ENCODE assay signal across 20 mouse cellular contexts in the genomic region with DNA sequence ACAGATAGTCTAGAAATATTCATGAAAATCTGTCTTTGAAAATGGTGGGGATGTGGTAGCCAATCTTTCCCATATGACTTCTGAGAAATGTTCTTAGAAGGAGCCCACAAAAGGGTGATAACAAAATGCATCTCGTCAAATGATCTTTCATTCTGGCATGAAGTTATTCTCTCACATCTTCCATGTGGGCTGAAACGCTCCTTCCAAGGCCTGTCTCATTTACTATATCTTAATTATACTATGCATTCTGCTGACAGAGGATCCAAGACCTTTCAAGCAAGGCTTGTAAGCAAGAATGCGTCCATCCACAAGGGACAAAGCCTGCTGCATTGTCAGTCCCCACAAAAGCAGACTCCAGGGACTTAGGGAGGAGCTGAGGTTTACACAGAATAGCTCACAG.
A peak's percentile ranks its signal among the peaks of the same experiment; 100 is the strongest.
DNase-seq lines count a peak whose midpoint lies in the region; ATAC-seq and TF ChIP-seq lines count a peak whose summit lies in the region.
"Had no signal": no experiment of that assay in that cellular context is flagged by ENCODE, and none has a peak within 500 bp of the region (broad histone marks: within the 10 kb centered on the region; RNA-seq: fewer than 3 reads in every experiment).

No protein-coding gene starts in this region.

- WGBS in forebrain, embryonic 15.5 days = 20% methylated on average over 3 of the region's 3 CpGs
- 18% methylated on average over 3 of the region's 3 CpGs for WGBS in forebrain, embryonic 14.5 days
- WGBS in midbrain, embryonic 14.5 days = 9% methylated on average over 3 of the region's 3 CpGs
- 14% methylated on average over 3 of the region's 3 CpGs for WGBS in midbrain, embryonic 13.5 days
- WGBS in forebrain, postnatal 0 days = 26% methylated on average over 3 of the region's 3 CpGs

- H3K4me3 ChIP-seq in forebrain, embryonic 15.5 days = no peak overlapping the region
- H3K4me3 ChIP-seq in forebrain, embryonic 14.5 days (ENCODE audit: low read depth, low read length) = no peak overlapping the region
- H3K4me3 ChIP-seq in midbrain, embryonic 14.5 days (replicated peaks; ENCODE audit: low read depth, low read length) = no peak overlapping the region
- no peak overlapping the region for H3K4me3 ChIP-seq in midbrain, embryonic 13.5 days (replicated peaks)
- H3K4me3 ChIP-seq in forebrain, postnatal 0 days (ENCODE audit: low read depth, low read length) = no peak overlapping the region
- H3K4me3 ChIP-seq: embryonic facial prominence, embryonic 13.5 days; limb, embryonic 15.5 days; liver, embryonic 15.5 days had no signal

- DNase-seq in forebrain, embryonic 14.5 days (ENCODE audit: low spot score) = no peak
- peak; percentile 34 for DNase-seq in midbrain, embryonic 14.5 days
- DNase-seq in forebrain, postnatal 0 days = peak; percentile 65
- DNase-seq in retina, postnatal 1 day = peak; percentile 9
- no peak for DNase-seq in spleen, postnatal 4 days (ENCODE audit: low spot score in 2 of 2)
- no peak for DNase-seq in kidney, postnatal 4 days
- DNase-seq: adrenal gland, postnatal 25 days; cerebellum, adult 2 months; cerebellum, postnatal 36 days; heart, postnatal 10 days; kidney, adult 8-10 months; kidney, postnatal 14 days had no signal

- no peak overlapping the region for H3K4me2 ChIP-seq in forebrain, embryonic 15.5 days (replicated peaks)
- H3K4me2 ChIP-seq in forebrain, embryonic 14.5 days (ENCODE audit: low read length) = no peak overlapping the region
- H3K4me2 ChIP-seq in midbrain, embryonic 14.5 days (ENCODE audit: low read length) = no peak overlapping the region
- H3K4me2 ChIP-seq in midbrain, embryonic 13.5 days (replicated peaks) = no peak overlapping the region
- no peak overlapping the region for H3K4me2 ChIP-seq in forebrain, postnatal 0 days (ENCODE audit: low read depth)
- H3K4me2 ChIP-seq: embryonic facial prominence, embryonic 13.5 days; heart, embryonic 11.5 days; limb, embryonic 15.5 days; liver, embryonic 15.5 days had no signal

- 0 out of 2 replicates have a peak overlapping the region, but pooled peaks have one; percentile 35 for H3K27ac ChIP-seq in forebrain, embryonic 15.5 days (replicated peaks)
- H3K27ac ChIP-seq in forebrain, embryonic 14.5 days (ENCODE audit: low read depth, low read length) = no peak overlapping the region
- no peak overlapping the region for H3K27ac ChIP-seq in midbrain, embryonic 14.5 days (replicated peaks; ENCODE audit: low read depth, low read length)
- H3K27ac ChIP-seq in midbrain, embryonic 13.5 days = no peak overlapping the region
- H3K27ac ChIP-seq in forebrain, postnatal 0 days (ENCODE audit: low read depth, low read length) = peak overlapping the region; percentile 69
- H3K27ac ChIP-seq: embryonic facial prominence, embryonic 13.5 days; limb, embryonic 15.5 days; liver, embryonic 15.5 days; macrophage had no signal

- no peaks in the 10 kb centered on the region for H3K27me3 ChIP-seq in forebrain, embryonic 15.5 days
- H3K27me3 ChIP-seq in forebrain, embryonic 14.5 days (replicated peaks; ENCODE audit: control insufficient read depth, insufficient read depth, low read length) = no peaks in the 10 kb centered on the region
- H3K27me3 ChIP-seq in midbrain, embryonic 14.5 days (ENCODE audit: control insufficient read depth, insufficient read depth, low read length) = no peaks in the 10 kb centered on the region
- H3K27me3 ChIP-seq in midbrain, embryonic 13.5 days = no peaks in the 10 kb centered on the region
- no peaks in the 10 kb centered on the region for H3K27me3 ChIP-seq in forebrain, postnatal 0 days (ENCODE audit: insufficient read depth, low read length)
- H3K27me3 ChIP-seq: embryonic facial prominence, embryonic 13.5 days; limb, embryonic 15.5 days; liver, embryonic 15.5 days had no signal

- no peak for ATAC-seq in forebrain, embryonic 15.5 days (replicated peaks)
- no peak for ATAC-seq in forebrain, embryonic 14.5 days
- ATAC-seq in midbrain, embryonic 14.5 days (ENCODE audit: low FRiP score, low TSS enrichment) = no peak
- ATAC-seq in midbrain, embryonic 13.5 days = no peak
- ATAC-seq in forebrain, postnatal 0 days = peak; percentile 86

- H3K9ac ChIP-seq in forebrain, embryonic 15.5 days (replicated peaks) = no peak overlapping the region
- no peak overlapping the region for H3K9ac ChIP-seq in forebrain, embryonic 14.5 days (ENCODE audit: low read length)
- H3K9ac ChIP-seq in midbrain, embryonic 14.5 days (replicated peaks; ENCODE audit: low read length) = no peak overlapping the region
- H3K9ac ChIP-seq in midbrain, embryonic 13.5 days (replicated peaks) = no peak overlapping the region
- H3K9ac ChIP-seq in forebrain, postnatal 0 days = no peak overlapping the region
- H3K9ac ChIP-seq: embryonic facial prominence, embryonic 13.5 days; limb, embryonic 15.5 days; liver, embryonic 15.5 days had no signal

- H3K36me3 ChIP-seq in forebrain, embryonic 15.5 days = no peaks in the 10 kb centered on the region
- H3K36me3 ChIP-seq in forebrain, embryonic 14.5 days (ENCODE audit: control insufficient read depth, insufficient read depth, low read length) = no peaks in the 10 kb centered on the region
- H3K36me3 ChIP-seq in midbrain, embryonic 14.5 days (ENCODE audit: control insufficient read depth, insufficient read depth, low read length) = no peaks in the 10 kb centered on the region
- no peaks in the 10 kb centered on the region for H3K36me3 ChIP-seq in midbrain, embryonic 13.5 days
- H3K36me3 ChIP-seq in forebrain, postnatal 0 days (ENCODE audit: insufficient read depth) = no peaks in the 10 kb centered on the region

- H3K9me3 ChIP-seq in forebrain, embryonic 15.5 days = no peaks in the 10 kb centered on the region
- no peaks in the 10 kb centered on the region for H3K9me3 ChIP-seq in forebrain, embryonic 14.5 days (replicated peaks; ENCODE audit: control insufficient read depth, low read length)
- H3K9me3 ChIP-seq in midbrain, embryonic 14.5 days (ENCODE audit: control insufficient read depth, low read length) = no peaks in the 10 kb centered on the region
- H3K9me3 ChIP-seq in midbrain, embryonic 13.5 days = no peaks in the 10 kb centered on the region
- H3K9me3 ChIP-seq in forebrain, postnatal 0 days (ENCODE audit: low read length) = no peaks in the 10 kb centered on the region
- H3K9me3 ChIP-seq: embryonic facial prominence, embryonic 13.5 days; G1E; limb, embryonic 15.5 days; liver, embryonic 15.5 days had no signal

- H3K4me1 ChIP-seq in forebrain, embryonic 15.5 days = peaks cover 11% of the 10 kb centered on the region
- H3K4me1 ChIP-seq in forebrain, embryonic 14.5 days (ENCODE audit: control insufficient read depth, insufficient read depth, low read length) = no peaks in the 10 kb centered on the region
- peaks cover 10% of the 10 kb centered on the region; the same call in 1 of the 2 replicates for H3K4me1 ChIP-seq in midbrain, embryonic 14.5 days (ENCODE audit: control insufficient read depth, insufficient read depth, low read length)
- H3K4me1 ChIP-seq in midbrain, embryonic 13.5 days (replicated peaks) = peaks cover 16% of the 10 kb centered on the region
- peaks cover 10% of the 10 kb centered on the region; the same call in 1 of the 2 replicates for H3K4me1 ChIP-seq in forebrain, postnatal 0 days (ENCODE audit: insufficient read depth)
- H3K4me1 ChIP-seq: embryonic facial prominence, embryonic 13.5 days; limb, embryonic 15.5 days had no signal

- no peak for TF ChIP-seq CTCF in forebrain, postnatal 0 days (IDR thresholded peaks at IDR 0.05; ENCODE audit: low read depth)

Comparison
In these comparisons a context has a peak if more than half of its experiments do, and no peak if none do; other contexts are left out.
1. H3K27ac ChIP-seq: peak in forebrain, embryonic 15.5 days (single experiment) and forebrain, postnatal 0 days (single experiment); none in forebrain, embryonic 14.5 days (single experiment), midbrain, embryonic 14.5 days (single experiment) and midbrain, embryonic 13.5 days (single experiment).
2. DNase-seq: peak in midbrain, embryonic 14.5 days (single experiment), forebrain, postnatal 0 days (single experiment) and retina, postnatal 1 day (single experiment); none in forebrain, embryonic 14.5 days (single experiment), spleen, postnatal 4 days (0 of 2) and kidney, postnatal 4 days (0 of 2).